Comparison of ENCODE assay signal across 8 mouse cellular contexts in the genomic region with DNA sequence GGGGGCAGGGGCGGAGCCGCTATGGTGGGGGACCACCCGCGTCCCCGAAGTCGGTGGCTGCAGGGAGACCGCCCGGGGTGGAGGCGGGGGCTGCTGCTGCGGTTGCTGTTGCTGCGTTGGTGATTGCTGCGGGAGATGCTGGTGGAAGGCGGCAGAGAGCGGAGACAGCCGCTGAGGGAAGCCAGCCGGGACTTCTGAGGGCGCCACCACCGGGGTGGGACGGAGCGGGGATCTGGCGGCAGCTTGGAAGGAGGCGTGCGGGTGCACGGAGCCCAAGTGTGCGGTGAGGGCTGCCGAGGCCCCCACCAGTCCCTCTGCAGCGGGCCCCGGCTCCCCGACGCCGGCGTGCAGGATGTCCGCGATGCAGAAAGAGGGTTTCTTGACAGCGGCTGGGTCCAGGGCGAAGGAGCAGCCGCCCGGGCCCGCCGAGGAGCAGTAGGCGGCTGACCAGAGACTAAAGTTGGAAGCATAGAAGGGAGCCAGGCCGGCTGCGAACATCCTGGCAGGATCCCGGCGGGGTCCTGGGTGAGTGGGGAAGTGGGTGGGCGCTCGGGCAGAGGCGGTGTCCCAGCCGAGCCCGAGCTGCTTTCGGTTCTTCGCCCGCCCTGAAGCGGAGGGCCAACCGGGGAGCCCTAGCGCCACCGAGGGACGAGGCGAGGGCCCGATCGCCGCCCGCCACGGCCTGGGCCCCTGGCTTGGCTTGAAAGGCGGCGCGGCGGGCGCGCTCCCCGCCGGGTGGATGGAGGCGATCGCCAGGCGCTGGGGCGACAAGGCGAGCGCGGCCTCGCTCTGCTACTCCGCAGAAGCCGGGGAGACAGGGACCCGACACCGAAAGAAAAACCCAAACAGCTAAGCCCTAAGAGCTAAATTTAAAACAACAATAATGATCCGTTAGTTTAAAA. TPM values are rescaled to one million over a fixed set of nuclear protein-coding genes. Genes with fewer than 3 reads are reported as not detected.
DNase-seq lines count a peak whose midpoint lies in the region; ATAC-seq and TF ChIP-seq lines count a peak whose summit lies in the region.

No protein-coding gene starts in this region.

- peak; percentile 9 for DNase-seq in layer of hippocampus, adult 9-11 months
- DNase-seq in layer of hippocampus, adult 8-10 months (ENCODE audit: low spot score in 2 of 2) = no peak
- peak; percentile 98 for DNase-seq in heart, adult 11 months
- DNase-seq in frontal cortex, postnatal 14 days (ENCODE audit: low spot score in 2 of 2) = no peak

- H3K4me2 ChIP-seq in intestine, postnatal 0 days (replicated peaks; ENCODE audit: low read depth) = peak overlapping the region; percentile 84
- peak overlapping the region; percentile 84 for H3K4me2 ChIP-seq in lung, embryonic 15.5 days

- under 1% methylated on average over 79 of the region's 85 CpGs for WGBS in intestine, postnatal 0 days
- under 1% methylated on average over 75 of the region's 85 CpGs for WGBS in lung, embryonic 15.5 days
- under 1% methylated on average over 85 of the region's 85 CpGs for WGBS in olfactory bulb, adult 2 months

- H3K27me3 ChIP-seq in intestine, postnatal 0 days (replicated peaks; ENCODE audit: control insufficient read depth, insufficient read depth, low read length) = peaks cover 70% of the 10 kb centered on the region
- H3K27me3 ChIP-seq in lung, embryonic 15.5 days = peaks cover 73% of the 10 kb centered on the region

- peak overlapping the region; percentile 87 for H3K9ac ChIP-seq in intestine, postnatal 0 days (ENCODE audit: low read depth, low read length)
- H3K9ac ChIP-seq in lung, embryonic 15.5 days = peak overlapping the region; percentile 86

- peak overlapping the region; percentile 67; the same call in 1 of the 2 replicates for H3K27ac ChIP-seq in cortical plate, adult 2 months (ENCODE audit: insufficient read depth, low read length)
- peak overlapping the region; percentile 96 for H3K27ac ChIP-seq in intestine, postnatal 0 days (ENCODE audit: low read depth, low read length)
- peak overlapping the region; percentile 98 for H3K27ac ChIP-seq in lung, embryonic 15.5 days
- H3K27ac ChIP-seq in olfactory bulb, adult 2 months (ENCODE audit: insufficient read depth, low read depth, low read length) = no peak overlapping the region

- TF ChIP-seq CTCF in cortical plate, adult 2 months (IDR thresholded peaks at IDR 0.05; ENCODE audit: extremely low read depth, insufficient read depth, low read length) = no peak
- no peak for TF ChIP-seq CTCF in intestine, postnatal 0 days (IDR thresholded peaks at IDR 0.05; ENCODE audit: low read depth)
- no peak for TF ChIP-seq CTCF in olfactory bulb, adult 2 months (IDR thresholded peaks at IDR 0.05; ENCODE audit: insufficient read depth, low read depth, low read length)

- no peaks in the 10 kb centered on the region for H3K36me3 ChIP-seq in intestine, postnatal 0 days (ENCODE audit: control insufficient read depth, insufficient read depth)
- no peaks in the 10 kb centered on the region for H3K36me3 ChIP-seq in lung, embryonic 15.5 days

- peak; percentile 27; the same call in 1 of the 2 replicates for ATAC-seq in intestine, postnatal 0 days
- peak; percentile 55 for ATAC-seq in lung, embryonic 15.5 days (ENCODE audit: borderline replicate concordance, extremely low read depth, low FRiP score, low TSS enrichment)

- H3K9me3 ChIP-seq in intestine, postnatal 0 days (ENCODE audit: control insufficient read depth) = no peaks in the 10 kb centered on the region
- H3K9me3 ChIP-seq in lung, embryonic 15.5 days = no peaks in the 10 kb centered on the region

- H3K4me3 ChIP-seq in cortical plate, adult 2 months (ENCODE audit: insufficient read depth, low read length) = peak overlapping the region; percentile 28
- peak overlapping the region; percentile 76 for H3K4me3 ChIP-seq in intestine, postnatal 0 days (ENCODE audit: low read depth, low read length)
- H3K4me3 ChIP-seq in lung, embryonic 15.5 days = peak overlapping the region; percentile 75
- peak overlapping the region; percentile 44 for H3K4me3 ChIP-seq in olfactory bulb, adult 2 months (ENCODE audit: insufficient read depth, low read depth, low read length)

- TF ChIP-seq POLR2A in cortical plate, adult 2 months (IDR thresholded peaks at IDR 0.05; ENCODE audit: extremely low read depth, insufficient read depth, low read length) = no peak
- no peak for TF ChIP-seq POLR2A in olfactory bulb, adult 2 months (IDR thresholded peaks at IDR 0.05; ENCODE audit: insufficient read depth, low read depth, low read length)

- H3K4me1 ChIP-seq in cortical plate, adult 2 months (ENCODE audit: control insufficient read depth, insufficient read depth, low read length) = no peaks in the 10 kb centered on the region
- peaks cover 9% of the 10 kb centered on the region for H3K4me1 ChIP-seq in intestine, postnatal 0 days (replicated peaks; ENCODE audit: control insufficient read depth, insufficient read depth, low read length)
- H3K4me1 ChIP-seq in lung, embryonic 15.5 days = peaks cover 50% of the 10 kb centered on the region
- H3K4me1 ChIP-seq in olfactory bulb, adult 2 months (ENCODE audit: control insufficient read depth, insufficient read depth, low read length) = peaks cover 20% of the 10 kb centered on the region

RNA-seq across cellular contexts. Expression of a gene that starts 0.5 kb away (rescaled TPM):
- total RNA-seq in layer of hippocampus, adult 8-10 months (2022) = 1 to 10 TPM in 2 of 4 experiments, under 1 TPM in 2; 0.76 to 4.5 (median 1.9) TPM
- 0.75 and 0.95 TPM in 2 replicates for polyA plus RNA-seq in cortical plate, adult 2 months (2012; rRNA removed)
- 20.2 and 22.7 TPM in 2 replicates for polyA plus RNA-seq in intestine, postnatal 0 days (2015; fragmentation: Nextera tagmentation; extraction: Ambion mirVana)
- 32.5 and 34.1 TPM in 2 replicates for polyA plus RNA-seq in lung, embryonic 15.5 days (2015; fragmentation: Nextera tagmentation; extraction: Ambion mirVana)
- polyA plus RNA-seq in olfactory bulb, adult 2 months (2012; ENCODE audit: insufficient read depth, insufficient read length, low replicate concordance, missing spikeins) = not detected in 2 replicates

Comparison
In these comparisons a context has a peak if more than half of its experiments do, and no peak if none do; other contexts are left out.
1. DNase-seq: peak in layer of hippocampus, adult 9-11 months (single experiment) and heart, adult 11 months (single experiment); none in layer of hippocampus, adult 8-10 months (0 of 2) and frontal cortex, postnatal 14 days (0 of 2).
2. RNA of a gene that starts 0.5 kb away (polyA plus RNA-seq): 32.5 to 34.1 TPM in lung, embryonic 15.5 days and 20.2 to 22.7 TPM in intestine, postnatal 0 days; 0.75 to 0.95 TPM in cortical plate, adult 2 months and not detected in olfactory bulb, adult 2 months; every median in the first group is over 10 times any median in the second.
3. Peak in every context shown above with its lines, with median percentiles within 50 percentile points of each other: H3K4me3 ChIP-seq.